Mouse (Mus musculus): ENCODE data around the gene Trim14.

Trim14 gene

DNA sequence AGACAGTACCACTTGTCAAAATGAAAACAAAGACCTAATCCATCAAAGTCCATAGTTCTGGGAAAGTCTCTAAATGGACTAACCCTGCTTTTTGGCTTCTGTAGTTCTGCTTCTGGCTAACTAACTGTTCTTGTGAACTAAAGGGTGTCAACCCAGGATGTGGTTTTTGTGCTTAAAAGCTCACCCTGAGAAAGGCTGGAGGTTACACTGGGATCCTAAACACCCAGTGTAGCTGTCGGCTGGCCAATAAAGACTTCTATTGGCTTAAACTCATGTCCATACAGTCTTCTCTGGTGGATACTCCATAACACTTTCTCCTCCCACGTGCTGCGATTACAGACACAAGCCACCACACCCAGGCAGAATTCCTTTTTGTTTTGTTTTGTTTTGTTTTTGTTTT lies 9.7 kb downstream of the Trim14 start:
- Histone ChIP-seq H3K4me3 (replicated peaks; ENCODE audit: low read length) (no peak overlapping the region), H3K9me3 (ENCODE audit: low read length) (no peaks in the 10 kb centered on the region), H3K27me3 (ENCODE audit: insufficient read depth, low read length) (peaks cover 34% of the 10 kb centered on the region), H3K4me1 (replicated peaks; ENCODE audit: low read depth, low read length) (peaks cover 8% of the 10 kb centered on the region), H3K36me3 (ENCODE audit: insufficient read depth, low read length) (no peaks in the 10 kb centered on the region)
- TF ChIP-seq NANOG (IDR thresholded peaks at IDR 0.05; ENCODE audit: borderline replicate concordance, low read length) (no peak), POU5F1 (IDR thresholded peaks at IDR 0.05; ENCODE audit: borderline replicate concordance, low read length) (no peak), CTCF (conservative IDR thresholded peaks at IDR 0.05; ENCODE audit: low read length) (no peak)

DNA sequence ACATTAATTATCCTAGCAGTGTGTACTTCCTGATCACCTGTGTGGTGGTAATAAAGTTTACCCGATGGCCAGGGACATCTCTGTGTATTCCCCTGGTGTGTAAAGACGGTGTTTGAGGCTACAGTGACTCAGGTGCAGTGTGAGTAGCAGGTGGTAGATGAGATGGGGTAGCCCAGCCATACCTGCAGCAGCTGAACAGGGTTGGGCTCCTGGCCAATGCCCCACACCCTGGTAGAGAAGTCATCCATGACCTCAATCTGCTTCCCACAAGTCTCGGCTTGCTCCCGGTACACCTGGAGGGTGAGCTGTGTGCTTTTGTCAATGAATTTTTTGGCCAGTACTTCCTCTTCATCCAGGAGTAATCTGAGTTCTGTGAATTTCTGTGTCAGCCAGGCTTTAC lies 12.6 kb downstream of the Trim14 start:
- Histone ChIP-seq H3K4me1 (replicated peaks; ENCODE audit: low read depth, low read length) (peaks cover 8% of the 10 kb centered on the region), H3K4me3 (replicated peaks; ENCODE audit: low read length) (no peak overlapping the region)
- TF ChIP-seq POU5F1 (IDR thresholded peaks at IDR 0.05; ENCODE audit: borderline replicate concordance, low read length) (no peak), NANOG (IDR thresholded peaks at IDR 0.05; ENCODE audit: borderline replicate concordance, low read length) (no peak), CTCF (conservative IDR thresholded peaks at IDR 0.05; ENCODE audit: low read length) (no peak)

GRCm38 (mm10) chr4:46521457-46521856 lies 14.5 kb downstream of the Trim14 start:
- Histone ChIP-seq H3K36me3 (ENCODE audit: insufficient read depth, low read length) (no peaks in the 10 kb centered on the region), H3K27me3 (ENCODE audit: insufficient read depth, low read length) (peaks cover 18% of the 10 kb centered on the region), H3K4me1 (replicated peaks; ENCODE audit: low read depth, low read length) (no peaks in the 10 kb centered on the region), H3K4me3 (replicated peaks; ENCODE audit: low read length) (no peak overlapping the region), H3K9me3 (ENCODE audit: low read length) (no peaks in the 10 kb centered on the region)
- no peak for TF ChIP-seq NANOG (IDR thresholded peaks at IDR 0.05; ENCODE audit: borderline replicate concordance, low read length)
- no peak for TF ChIP-seq CTCF (conservative IDR thresholded peaks at IDR 0.05; ENCODE audit: low read length)
- TF ChIP-seq POU5F1 (IDR thresholded peaks at IDR 0.05; ENCODE audit: borderline replicate concordance, low read length): no peak

More for the DNA sequence above, 12.6 kb downstream of the Trim14 start:
- Histone ChIP-seq H3K36me3 (ENCODE audit: insufficient read depth, low read length) (no peaks in the 10 kb centered on the region), H3K9me3 (ENCODE audit: low read length) (no peaks in the 10 kb centered on the region), H3K27me3 (ENCODE audit: insufficient read depth, low read length) (peaks cover 21% of the 10 kb centered on the region)

DNA sequence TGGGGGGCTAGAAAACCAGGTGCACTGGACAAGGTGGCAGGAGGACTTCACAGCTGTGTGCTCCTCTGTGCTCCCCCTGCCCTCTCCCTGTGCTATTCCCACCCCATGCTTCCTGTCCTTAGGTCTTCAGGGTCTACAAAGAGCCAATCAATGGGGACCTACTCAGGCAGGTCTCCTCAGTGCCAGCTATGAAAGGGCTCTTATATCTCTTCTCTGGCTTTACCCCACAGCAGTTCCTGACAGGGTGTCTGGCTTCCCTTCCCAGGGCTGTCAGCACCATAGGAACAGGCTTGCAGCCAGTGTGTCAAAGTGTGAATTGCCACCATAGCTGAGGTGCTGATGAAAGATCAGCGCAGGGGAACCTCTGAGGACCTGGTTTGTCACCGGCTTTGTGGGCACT lies 15.4 kb downstream of the Trim14 start:
- no peaks in the 10 kb centered on the region for H3K4me1 ChIP-seq (replicated peaks; ENCODE audit: low read depth, low read length)
- H3K4me3 ChIP-seq (replicated peaks; ENCODE audit: low read length): no peak overlapping the region
- H3K27me3 ChIP-seq (ENCODE audit: insufficient read depth, low read length): peaks cover 14% of the 10 kb centered on the region
- no peak for TF ChIP-seq POU5F1 (IDR thresholded peaks at IDR 0.05; ENCODE audit: borderline replicate concordance, low read length)
- no peak for TF ChIP-seq CTCF (conservative IDR thresholded peaks at IDR 0.05; ENCODE audit: low read length)
- TF ChIP-seq NANOG (IDR thresholded peaks at IDR 0.05; ENCODE audit: borderline replicate concordance, low read length): no peak
- no peaks in the 10 kb centered on the region for H3K9me3 ChIP-seq (ENCODE audit: low read length)
- H3K36me3 ChIP-seq (ENCODE audit: insufficient read depth, low read length): no peaks in the 10 kb centered on the region

DNA sequence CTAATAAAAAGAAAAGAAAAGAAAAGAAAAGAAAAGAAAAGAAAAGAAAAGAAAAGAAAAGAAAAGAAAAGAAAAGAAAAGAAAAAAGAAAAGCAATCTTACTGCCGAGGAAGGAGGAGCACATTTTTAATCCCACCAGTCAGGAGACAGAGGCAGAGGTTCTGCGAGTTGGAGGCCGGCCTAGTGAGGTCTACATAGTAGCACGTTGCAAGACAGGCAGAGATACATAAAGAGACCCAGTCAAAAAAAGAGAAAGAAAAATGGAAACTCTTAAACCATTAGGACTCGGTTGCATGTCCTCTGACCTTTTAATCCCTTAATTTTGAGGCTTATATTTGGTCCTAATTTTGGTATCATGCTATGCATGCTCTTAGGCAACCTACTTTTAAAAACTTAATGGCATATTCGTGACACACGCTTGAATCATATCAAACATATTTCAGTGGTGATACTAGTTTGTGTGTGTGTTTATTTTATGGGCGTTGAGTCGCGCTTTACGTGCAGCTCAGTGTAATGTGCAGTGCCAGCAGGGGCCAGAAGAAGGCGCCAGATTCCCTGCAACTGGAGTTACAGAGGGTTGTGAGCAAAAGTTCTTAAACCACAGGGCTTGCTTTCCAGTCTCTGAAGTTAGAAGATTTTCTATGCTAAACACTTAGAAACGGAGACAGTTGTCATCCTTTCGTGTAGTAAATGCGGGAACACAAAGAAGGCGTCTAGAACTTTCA lies 28.0 kb downstream of the Trim14 start:
- H3K36me3 ChIP-seq (ENCODE audit: insufficient read depth, low read length): peaks cover 17% of the 10 kb centered on the region
- peak overlapping the region; percentile 50 for H3K4me3 ChIP-seq (replicated peaks; ENCODE audit: low read length)
- H3K27me3 ChIP-seq (ENCODE audit: insufficient read depth, low read length): peaks cover 22% of the 10 kb centered on the region
- no peak for TF ChIP-seq NANOG (IDR thresholded peaks at IDR 0.05; ENCODE audit: borderline replicate concordance, low read length)
- TF ChIP-seq CTCF (conservative IDR thresholded peaks at IDR 0.05; ENCODE audit: low read length): peak; percentile 97
- TF ChIP-seq POU5F1 (IDR thresholded peaks at IDR 0.05; ENCODE audit: borderline replicate concordance, low read length): no peak
- peaks cover 24% of the 10 kb centered on the region for H3K4me1 ChIP-seq (replicated peaks; ENCODE audit: low read depth, low read length)
- H3K9me3 ChIP-seq (ENCODE audit: low read length): no peaks in the 10 kb centered on the region

- H3K9me3 ChIP-seq (ENCODE audit: low read length): no peaks in the 10 kb centered on the region
- peak overlapping the region; percentile 87 for H3K4me3 ChIP-seq (replicated peaks; ENCODE audit: low read length)
- H3K36me3 ChIP-seq (ENCODE audit: insufficient read depth, low read length): peaks cover 26% of the 10 kb centered on the region
- peaks cover 22% of the 10 kb centered on the region for H3K27me3 ChIP-seq (ENCODE audit: insufficient read depth, low read length)
- TF ChIP-seq POU5F1 (IDR thresholded peaks at IDR 0.05; ENCODE audit: borderline replicate concordance, low read length): no peak
- TF ChIP-seq NANOG (IDR thresholded peaks at IDR 0.05; ENCODE audit: borderline replicate concordance, low read length): no peak
- no peak for TF ChIP-seq CTCF (conservative IDR thresholded peaks at IDR 0.05; ENCODE audit: low read length)
- H3K4me1 ChIP-seq (replicated peaks; ENCODE audit: low read depth, low read length): peaks cover 31% of the 10 kb centered on the region
These were observed 28.9 kb downstream of the Trim14 start for GRCm38 (mm10) chr4:46506801-46507610.

DNA sequence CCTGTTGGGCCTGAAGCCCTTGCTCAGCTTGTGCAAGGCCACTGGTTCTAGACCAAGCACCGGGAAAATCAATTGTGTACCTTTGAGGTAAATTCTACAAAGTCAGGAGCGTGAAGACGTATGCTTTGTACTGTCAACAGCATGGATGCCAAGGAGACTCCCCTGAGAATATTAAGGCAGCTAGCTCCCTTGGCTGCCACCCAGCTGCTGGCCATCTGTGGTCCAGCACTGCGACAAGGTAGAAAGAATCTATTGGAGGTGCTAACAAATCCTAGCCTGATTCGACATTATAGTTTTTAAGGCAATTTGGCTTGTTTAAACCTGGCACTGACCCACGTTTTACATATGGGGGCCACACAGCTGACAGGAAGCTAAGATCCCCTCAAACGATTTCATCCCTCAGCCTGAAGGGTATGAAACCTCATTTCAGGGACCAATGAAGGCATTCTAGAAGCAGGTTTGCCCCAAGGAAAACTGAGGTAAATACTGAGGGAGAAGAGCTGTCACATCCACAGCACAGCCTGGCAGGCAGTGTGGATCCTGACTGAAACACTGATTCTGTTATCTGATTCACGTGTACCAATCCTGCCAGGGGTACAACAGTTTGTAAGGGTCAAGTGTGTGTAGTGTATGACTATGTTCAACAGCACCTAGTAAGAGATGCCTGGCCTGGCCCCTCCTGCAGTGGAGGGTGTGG lies 30.4 kb downstream of the Trim14 start:
- Histone ChIP-seq H3K4me1 (replicated peaks; ENCODE audit: low read depth, low read length) (peaks cover 40% of the 10 kb centered on the region), H3K27me3 (ENCODE audit: insufficient read depth, low read length) (peaks cover 22% of the 10 kb centered on the region), H3K4me3 (replicated peaks; ENCODE audit: low read length) (no peak overlapping the region), H3K9me3 (ENCODE audit: low read length) (no peaks in the 10 kb centered on the region), H3K36me3 (ENCODE audit: insufficient read depth, low read length) (peaks cover 39% of the 10 kb centered on the region)
- TF ChIP-seq POU5F1 (IDR thresholded peaks at IDR 0.05; ENCODE audit: borderline replicate concordance, low read length) (no peak), NANOG (IDR thresholded peaks at IDR 0.05; ENCODE audit: borderline replicate concordance, low read length) (no peak), CTCF (conservative IDR thresholded peaks at IDR 0.05; ENCODE audit: low read length) (no peak)

DNA sequence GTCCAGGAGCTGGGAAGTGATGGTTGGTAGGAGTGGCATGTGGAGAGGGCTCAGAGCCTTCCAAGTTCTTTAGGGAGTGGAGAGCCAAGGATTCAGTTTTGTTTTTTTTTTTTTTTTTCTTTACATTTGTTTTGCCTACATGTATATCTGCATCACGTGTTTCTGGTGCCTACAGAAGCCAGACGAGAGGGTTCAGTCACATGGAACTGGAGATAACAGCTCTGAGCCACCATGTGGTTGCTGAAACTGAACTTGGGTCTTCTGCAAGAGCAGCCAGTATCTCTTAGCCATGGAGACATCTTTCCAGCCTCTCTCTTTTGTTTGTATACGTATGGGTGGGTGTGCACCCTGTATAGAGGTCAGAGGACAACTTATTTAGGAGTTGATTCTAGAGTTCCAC lies 32.1 kb downstream of the Trim14 start:
- no peaks in the 10 kb centered on the region for H3K9me3 ChIP-seq (ENCODE audit: low read length)
- H3K4me1 ChIP-seq (replicated peaks; ENCODE audit: low read depth, low read length): peaks cover 47% of the 10 kb centered on the region
- peaks cover 53% of the 10 kb centered on the region for H3K36me3 ChIP-seq (ENCODE audit: insufficient read depth, low read length)
- no peak overlapping the region for H3K4me3 ChIP-seq (replicated peaks; ENCODE audit: low read length)
- H3K27me3 ChIP-seq (ENCODE audit: insufficient read depth, low read length): peaks cover 22% of the 10 kb centered on the region
- TF ChIP-seq CTCF (conservative IDR thresholded peaks at IDR 0.05; ENCODE audit: low read length) (no peak), POU5F1 (IDR thresholded peaks at IDR 0.05; ENCODE audit: borderline replicate concordance, low read length) (no peak), NANOG (IDR thresholded peaks at IDR 0.05; ENCODE audit: borderline replicate concordance, low read length) (no peak)
